ENCODE assay signal across 16 mouse cellular contexts in genomic region chr5:112121554-112121953, GRCm38 (mm10).
A peak's percentile ranks its signal among the peaks of the same experiment; 100 is the strongest.
DNase-seq lines count a peak whose midpoint lies in the region; ATAC-seq and TF ChIP-seq lines count a peak whose summit lies in the region.
"Had no signal": no experiment of that assay in that cellular context is flagged by ENCODE, and none has a peak within 500 bp of the region (broad histone marks: within the 10 kb centered on the region; RNA-seq: fewer than 3 reads in every experiment).

No protein-coding gene starts in this region.

- no peak for TF ChIP-seq CTCF in brain, embryonic 14.5 days (IDR thresholded peaks at IDR 0.05; ENCODE audit: borderline replicate concordance, extremely low read depth, insufficient read depth, insufficient read length)

- peak; percentile 54 to 63 for DNase-seq in kidney, postnatal 4 days
- no peak for DNase-seq in kidney, adult 9 months
- peak; percentile 31 to 43 for DNase-seq in B cell, adult 2 months
- DNase-seq in brain, embryonic 14.5 days (ENCODE audit: low read depth): peak; percentile 79
- no peak for DNase-seq in hindbrain, embryonic 14.5 days (ENCODE audit: low spot score)
- DNase-seq in urinary bladder, adult 18-20 months (ENCODE audit: low spot score in 2 of 2): no peak
- DNase-seq: adrenal gland, adult 2 months; heart, adult 2 months; heart, postnatal 14 days; kidney, adult 8-10 months; lung, adult 18-20 months had no signal

- H3K27me3 ChIP-seq in hindbrain, embryonic 14.5 days (ENCODE audit: control insufficient read depth, insufficient read depth, low read length): no peaks in the 10 kb centered on the region
- H3K27me3 ChIP-seq in intestine, embryonic 16.5 days (replicated peaks; ENCODE audit: control insufficient read depth, insufficient read depth, low read length): no peaks in the 10 kb centered on the region
- H3K27me3 ChIP-seq: CH12.LX had no signal

- H3K9me3 ChIP-seq in hindbrain, embryonic 14.5 days (ENCODE audit: control insufficient read depth, low read length): no peaks in the 10 kb centered on the region
- H3K9me3 ChIP-seq in intestine, embryonic 16.5 days (ENCODE audit: control insufficient read depth, low read length): no peaks in the 10 kb centered on the region
- H3K9me3 ChIP-seq: limb, embryonic 12.5 days; neural tube, embryonic 13.5 days had no signal

- WGBS in hindbrain, embryonic 14.5 days: 31% methylated on average over 9 of the region's 9 CpGs
- 75% methylated on average over 9 of the region's 9 CpGs for WGBS in intestine, embryonic 16.5 days

- no peaks in the 10 kb centered on the region for H3K36me3 ChIP-seq in hindbrain, embryonic 14.5 days (replicated peaks; ENCODE audit: control insufficient read depth, insufficient read depth)
- no peaks in the 10 kb centered on the region for H3K36me3 ChIP-seq in intestine, embryonic 16.5 days (ENCODE audit: control insufficient read depth, insufficient read depth, low read length)
- H3K36me3 ChIP-seq: limb, embryonic 12.5 days; neural tube, embryonic 13.5 days had no signal

- H3K9ac ChIP-seq in hindbrain, embryonic 14.5 days: no peak overlapping the region
- H3K9ac ChIP-seq in intestine, embryonic 16.5 days (ENCODE audit: low read depth, low read length): no peak overlapping the region
- H3K9ac ChIP-seq: limb, embryonic 12.5 days; neural tube, embryonic 13.5 days had no signal

- peak; percentile 32; the same call in 1 of the 2 replicates for ATAC-seq in hindbrain, embryonic 14.5 days (ENCODE audit: low FRiP score)
- ATAC-seq in erythroblast, adult 5-6 weeks (replicated peaks; ENCODE audit: low FRiP score, poor library complexity, severe bottlenecking): no peak
- ATAC-seq in intestine, embryonic 16.5 days: no peak

- no peak overlapping the region for H3K4me2 ChIP-seq in hindbrain, embryonic 14.5 days (replicated peaks)
- H3K4me2 ChIP-seq in intestine, embryonic 16.5 days (ENCODE audit: low read depth, low read length): no peak overlapping the region
- H3K4me2 ChIP-seq: limb, embryonic 12.5 days; neural tube, embryonic 13.5 days had no signal

- H3K4me1 ChIP-seq in hindbrain, embryonic 14.5 days (replicated peaks; ENCODE audit: control insufficient read depth, insufficient read depth, low read length): peaks cover 15% of the 10 kb centered on the region; the same call in 1 of the 2 replicates
- no peaks in the 10 kb centered on the region for H3K4me1 ChIP-seq in intestine, embryonic 16.5 days (ENCODE audit: control insufficient read depth, insufficient read depth, low read length)

- TF ChIP-seq POLR2A in brain, embryonic 14.5 days (IDR thresholded peaks at IDR 0.05; ENCODE audit: borderline replicate concordance, extremely low read depth, insufficient read depth, insufficient read length, poor library complexity, severe bottlenecking): no peak

- H3K4me3 ChIP-seq in hindbrain, embryonic 14.5 days (replicated peaks; ENCODE audit: low read length): no peak overlapping the region
- H3K4me3 ChIP-seq in intestine, embryonic 16.5 days (ENCODE audit: low read length): no peak overlapping the region
- H3K4me3 ChIP-seq: heart, adult 2 months; limb, embryonic 12.5 days; neural tube, embryonic 13.5 days had no signal

- no peak overlapping the region for H3K27ac ChIP-seq in hindbrain, embryonic 14.5 days
- no peak overlapping the region for H3K27ac ChIP-seq in intestine, embryonic 16.5 days (ENCODE audit: low read length)
- H3K27ac ChIP-seq: heart, adult 2 months; limb, embryonic 12.5 days; neural tube, embryonic 13.5 days had no signal

Comparison
In these comparisons a context has a peak if more than half of its experiments do, and no peak if none do; other contexts are left out.
1. DNase-seq: peak in kidney, postnatal 4 days (2 of 2), B cell, adult 2 months (2 of 2) and brain, embryonic 14.5 days (single experiment); none in kidney, adult 9 months (single experiment), hindbrain, embryonic 14.5 days (single experiment) and urinary bladder, adult 18-20 months (0 of 2).